Mouse (Mus musculus) NIH3T3 (cell line): ENCODE results near the gene Gm12184.
"Not testable (repeated sequence)": the region's sequence is repeated elsewhere in the genome, so short reads cannot be mapped to it uniquely, and the experiment has no call there.

ENCODE experiments used
- DNase-seq: peaks from one replicate; pipeline ENCODE4 v3.0.0-alpha.2; 2012; ENCODE audit warnings: low read depth

The Gm12184 gene

DNA sequence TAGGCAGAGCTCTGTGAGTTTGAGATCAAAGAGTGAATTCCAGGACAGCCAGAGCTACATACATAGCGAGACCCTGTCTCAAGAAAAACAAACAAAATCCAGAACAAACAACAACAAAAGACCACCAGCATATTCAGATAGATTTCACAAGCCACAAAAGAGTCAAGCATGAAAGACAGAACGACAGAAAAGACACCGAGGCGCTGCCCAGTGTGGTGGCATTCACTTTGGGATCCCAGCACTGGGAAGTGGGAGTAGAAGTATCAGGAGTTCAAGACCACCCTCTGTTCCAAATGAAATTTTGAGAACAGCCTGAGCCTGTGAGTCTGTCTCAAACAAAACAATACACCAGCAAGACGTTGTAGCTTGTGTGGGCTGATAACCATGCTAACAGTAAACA, 20.4 kb upstream of the Gm12184 start:
- no peak for DNase-seq

GRCm38 (mm10) chr11:48846362-48846761, 19.9 kb upstream of the Gm12184 start:
- DNase-seq: not testable (repeated sequence)

GRCm38 (mm10) chr11:48845244-48845815, 18.9 kb upstream of the Gm12184 start:
- no peak for DNase-seq

GRCm38 (mm10) chr11:48844309-48844708, 17.9 kb upstream of the Gm12184 start:
- DNase-seq: peak; percentile 67

DNA sequence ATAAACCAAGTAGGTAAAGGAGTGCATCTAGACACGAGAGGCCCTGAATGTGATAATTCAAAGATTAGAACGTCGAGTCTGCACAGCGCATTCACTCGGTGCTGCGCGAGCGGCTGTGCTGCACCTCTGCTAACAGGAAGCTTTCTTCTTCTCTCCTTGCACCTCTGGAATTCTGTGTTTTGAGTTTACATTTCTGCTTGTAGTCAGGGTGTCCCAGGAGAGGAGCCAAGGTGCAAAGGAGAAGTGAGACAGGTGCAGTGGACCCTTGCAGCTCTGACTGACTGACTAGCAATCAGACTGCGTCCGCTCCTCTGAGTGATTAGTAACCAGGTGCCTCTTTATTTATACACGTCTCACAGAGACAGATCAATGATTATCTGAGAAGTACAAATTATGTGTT, 16.7 kb upstream of the Gm12184 start:
- no peak for DNase-seq

GRCm38 (mm10) chr11:48842378-48842792, 15.9 kb upstream of the Gm12184 start:
- DNase-seq: no peak

- DNase-seq: no peak
Observed at GRCm38 (mm10) chr11:48841213-48841612, 14.8 kb upstream of the Gm12184 start.

DNA sequence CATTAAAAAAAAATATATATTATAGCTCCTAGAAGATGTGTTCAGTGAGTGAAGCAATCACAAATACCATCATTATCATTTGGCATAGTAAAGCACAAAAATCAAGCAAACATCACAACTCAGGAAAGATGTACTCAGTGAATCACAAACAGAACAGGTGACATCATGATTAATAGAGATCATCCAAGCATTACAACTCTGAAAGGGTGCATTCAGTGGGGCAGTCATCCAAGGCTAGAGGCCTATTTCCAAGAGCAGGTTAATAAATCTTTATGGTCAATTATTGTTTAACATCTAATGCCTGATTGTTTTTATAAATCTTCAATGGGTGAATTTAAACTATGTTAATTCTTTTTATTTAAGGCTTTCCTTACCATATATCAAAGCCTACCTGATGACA, 14.3 kb upstream of the Gm12184 start:
- no peak for DNase-seq

DNA sequence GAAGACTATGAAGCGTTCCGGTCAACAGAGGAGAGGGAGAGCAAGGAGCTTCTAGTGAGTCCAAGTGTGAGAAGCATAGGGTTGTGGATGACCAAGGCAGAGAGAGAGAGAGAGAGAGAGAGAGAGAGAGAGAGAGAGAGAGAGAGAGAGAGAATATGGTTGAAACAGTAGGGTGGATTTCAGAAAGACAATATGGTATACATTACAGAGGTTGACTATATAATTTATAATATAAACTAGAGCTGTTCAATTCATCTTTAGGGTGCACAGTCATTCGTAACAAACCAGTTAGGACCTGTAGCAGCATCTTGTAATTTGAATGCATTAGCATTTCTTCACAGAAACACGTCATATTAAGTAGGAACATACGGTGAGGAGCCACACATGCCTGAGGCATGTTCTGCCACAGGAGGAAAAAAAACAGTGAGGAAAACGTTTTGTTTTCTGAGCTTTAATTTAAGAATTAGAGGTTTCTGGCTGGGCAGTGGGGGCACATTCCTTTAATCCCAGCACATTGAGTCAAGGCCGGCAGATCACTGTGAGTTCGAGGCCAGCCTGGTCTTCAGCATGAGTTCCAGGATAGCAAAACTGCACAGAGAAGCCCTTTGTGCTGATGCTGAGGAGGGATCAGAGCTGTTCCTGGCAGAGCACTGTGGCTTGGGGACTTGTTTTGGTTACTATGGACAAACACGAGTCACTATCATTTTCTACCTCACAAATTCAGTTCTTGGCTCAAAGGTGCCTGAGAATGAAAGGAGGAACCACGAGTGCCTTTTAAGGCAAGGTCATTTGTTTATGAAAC, 12.6 kb upstream of the Gm12184 start:
- peak; percentile 61 for DNase-seq

GRCm38 (mm10) chr11:48838181-48838797, 11.8 kb upstream of the Gm12184 start:
- DNase-seq: peak; percentile 42

DNA sequence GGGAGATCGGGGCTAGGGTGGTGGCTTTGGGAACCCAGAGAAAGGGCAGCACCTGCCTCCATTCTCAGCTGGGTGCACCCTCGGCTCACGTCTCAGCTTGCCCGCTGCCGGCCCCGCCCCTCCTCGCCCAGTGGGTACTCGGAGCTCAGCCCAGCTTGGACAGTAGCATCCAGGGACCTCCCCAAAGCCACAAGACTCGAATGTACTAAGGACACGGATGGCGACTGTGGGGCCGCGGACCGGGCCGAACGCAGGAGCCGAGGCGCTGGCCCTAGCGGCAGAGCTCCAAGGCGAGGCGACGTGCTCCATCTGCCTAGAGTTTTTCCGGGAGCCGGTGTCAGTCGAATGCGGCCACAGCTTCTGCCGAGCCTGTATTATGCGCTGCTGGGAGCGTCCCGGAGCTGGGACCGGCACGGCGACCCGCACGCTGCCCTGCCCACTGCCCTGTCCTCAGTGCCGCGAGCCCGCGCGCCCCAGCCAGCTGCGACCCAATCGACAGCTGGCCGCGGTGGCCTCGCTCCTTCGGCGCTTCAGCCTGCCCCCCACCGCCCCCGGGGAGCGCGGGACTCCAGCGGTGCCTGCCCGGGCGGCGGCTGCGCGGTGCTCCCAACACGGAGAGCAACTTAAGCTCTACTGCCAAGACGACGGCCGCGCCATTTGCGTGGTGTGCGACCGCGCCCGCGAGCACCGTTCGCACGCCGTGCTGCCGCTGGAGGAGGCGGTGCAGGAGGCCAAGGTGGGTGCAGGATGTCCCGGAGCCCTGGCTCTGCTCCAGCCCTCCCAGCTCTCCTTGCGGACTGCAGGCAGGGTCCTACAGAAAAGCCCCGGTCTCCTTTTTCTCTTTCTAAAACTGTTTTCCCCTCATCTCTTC, 11.1 kb upstream of the Gm12184 start:
- DNase-seq: peak; percentile 67

- no peak for DNase-seq
Observed at GRCm38 (mm10) chr11:48836990-48837309, 10.5 kb upstream of the Gm12184 start.

DNA sequence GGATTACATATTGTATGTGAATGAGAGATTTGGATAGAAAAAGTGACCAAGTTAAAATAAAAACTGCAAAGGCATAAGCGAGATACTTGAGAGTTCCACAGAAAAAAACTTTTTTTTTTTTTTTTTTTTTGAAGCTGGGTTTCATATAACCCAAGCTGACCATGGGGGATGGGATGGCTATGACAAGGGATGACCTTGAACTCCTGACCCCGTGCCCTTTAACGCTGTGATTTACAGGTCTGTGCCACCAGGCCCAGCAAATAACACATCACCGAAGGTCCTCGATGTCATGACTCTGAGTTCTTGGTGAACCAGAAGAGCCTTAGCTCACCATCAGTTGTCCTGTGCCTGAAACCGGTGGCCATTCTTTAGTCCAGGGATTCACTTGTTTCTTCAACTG, 9.5 kb upstream of the Gm12184 start:
- no peak for DNase-seq

DNA sequence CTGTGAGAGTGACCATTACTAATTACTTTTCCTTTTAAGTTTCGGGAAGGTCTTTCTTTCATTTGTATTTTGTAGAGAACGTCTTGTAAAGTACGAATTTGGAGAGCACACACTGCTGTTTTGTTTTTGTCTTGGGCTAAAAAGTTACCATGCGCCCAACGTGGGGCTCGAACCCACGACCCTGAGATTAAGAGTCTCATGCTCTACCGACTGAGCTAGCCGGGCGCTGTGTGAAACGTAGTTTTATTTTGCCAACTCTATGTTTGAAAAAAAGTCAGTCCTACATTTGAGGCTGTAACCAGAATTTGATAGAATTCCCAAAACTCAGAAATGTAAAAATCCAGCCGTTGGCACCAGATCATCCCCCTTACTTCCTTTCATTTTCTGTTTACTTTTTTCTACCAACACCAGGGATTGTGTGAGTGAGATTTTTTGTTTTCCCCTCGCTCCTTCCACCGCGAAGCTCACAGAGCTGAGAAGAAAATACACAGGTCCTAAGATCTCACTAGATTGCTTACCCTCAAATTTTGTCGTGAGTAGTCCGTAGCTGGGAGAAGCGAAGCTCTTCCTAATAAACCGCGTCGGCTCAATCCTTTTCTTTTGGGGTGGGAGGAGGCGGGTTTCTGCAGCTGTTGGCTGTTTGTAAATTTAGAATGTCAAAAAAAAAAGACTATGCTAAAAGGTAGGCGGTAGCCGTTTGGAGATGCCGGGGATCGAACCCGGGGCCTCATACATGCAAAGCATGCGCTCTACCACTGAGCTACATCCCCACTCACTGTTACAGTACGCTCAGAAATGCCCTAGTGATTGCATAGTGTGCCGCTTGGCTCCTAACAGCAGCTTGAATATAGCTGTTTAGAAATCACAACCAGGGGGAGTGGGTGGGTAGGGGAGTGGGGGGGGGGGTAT, 7.5 kb upstream of the Gm12184 start:
- peak; percentile 95 for DNase-seq

- peak; percentile 21 for DNase-seq
Observed at GRCm38 (mm10) chr11:48833078-48833730, 6.7 kb upstream of the Gm12184 start.

DNA sequence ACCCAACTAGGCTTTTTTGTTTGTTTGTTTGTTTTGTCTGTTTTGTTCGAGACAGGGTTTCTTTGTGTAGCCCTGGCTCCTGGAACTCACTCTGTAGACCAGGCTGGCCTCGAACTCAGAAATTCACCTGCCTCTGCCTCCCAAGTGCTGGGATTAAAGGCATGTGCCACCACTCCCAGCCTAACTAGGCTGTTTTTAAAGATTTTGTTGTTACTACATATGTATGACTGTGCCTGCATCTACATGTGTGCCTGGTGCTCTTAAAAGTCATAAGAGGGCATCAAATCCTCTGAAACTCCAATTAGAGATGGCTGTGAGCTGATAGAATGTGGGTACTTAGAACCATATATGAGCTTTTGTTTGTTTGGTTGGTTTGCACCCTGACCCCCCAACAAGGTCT, 4.8 kb upstream of the Gm12184 start:
- DNase-seq: no peak

DNA sequence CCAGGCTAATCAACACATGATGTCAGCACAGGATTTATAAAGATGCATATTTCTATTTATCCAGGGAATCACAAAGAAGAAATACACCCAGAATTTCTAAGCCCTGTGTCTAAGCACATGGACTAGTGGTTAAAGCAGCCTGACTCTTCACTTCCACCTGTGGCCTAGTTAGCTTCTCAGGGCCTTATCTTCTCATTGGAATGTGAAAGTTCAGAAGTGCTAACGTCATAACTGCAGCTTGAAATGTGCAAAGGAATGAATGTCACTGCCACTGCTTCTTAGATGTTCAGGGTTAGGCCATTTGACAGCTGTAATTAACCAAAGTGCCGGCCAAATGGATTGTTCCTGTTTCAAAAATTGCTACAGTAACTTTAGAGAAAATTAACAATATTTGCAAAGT, 3.8 kb upstream of the Gm12184 start:
- DNase-seq: no peak

GRCm38 (mm10) chr11:48827926-48828325, 1.5 kb upstream of the Gm12184 start:
- no peak for DNase-seq

- peak; percentile 65 for DNase-seq
Observed at GRCm38 (mm10) chr11:48826752-48827096, 269 bp upstream of the Gm12184 start.

DNA sequence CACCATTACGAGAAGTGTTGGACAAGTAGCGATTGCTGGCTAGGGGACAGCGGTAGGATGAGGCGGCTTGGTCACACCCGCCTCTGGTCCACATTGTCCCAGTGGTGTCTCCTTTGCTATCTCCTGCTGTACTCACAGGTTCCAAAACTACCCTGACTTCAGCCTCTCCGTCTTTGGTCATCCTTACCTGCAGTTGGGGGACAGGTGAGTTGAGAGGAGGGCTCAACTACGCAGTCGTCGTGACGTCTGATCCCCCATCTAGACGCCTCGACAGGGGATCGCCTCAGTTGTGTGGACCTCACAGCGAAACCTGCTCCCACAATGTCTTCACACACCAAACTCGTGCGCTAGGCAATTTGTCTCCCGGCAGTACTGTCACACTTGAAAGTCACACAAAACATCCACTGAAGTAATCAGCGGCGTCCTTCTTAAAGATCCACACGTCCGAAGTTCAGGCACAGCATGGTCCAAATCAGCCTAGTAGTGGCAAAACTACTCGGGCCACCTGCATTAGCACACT, 2.1 kb downstream of the Gm12184 start:
- DNase-seq: no peak

GRCm38 (mm10) chr11:48823536-48823972, 2.9 kb downstream of the Gm12184 start:
- peak; percentile 89 for DNase-seq
